ENCODE assay signal across 26 mouse cellular contexts in the genomic region with DNA sequence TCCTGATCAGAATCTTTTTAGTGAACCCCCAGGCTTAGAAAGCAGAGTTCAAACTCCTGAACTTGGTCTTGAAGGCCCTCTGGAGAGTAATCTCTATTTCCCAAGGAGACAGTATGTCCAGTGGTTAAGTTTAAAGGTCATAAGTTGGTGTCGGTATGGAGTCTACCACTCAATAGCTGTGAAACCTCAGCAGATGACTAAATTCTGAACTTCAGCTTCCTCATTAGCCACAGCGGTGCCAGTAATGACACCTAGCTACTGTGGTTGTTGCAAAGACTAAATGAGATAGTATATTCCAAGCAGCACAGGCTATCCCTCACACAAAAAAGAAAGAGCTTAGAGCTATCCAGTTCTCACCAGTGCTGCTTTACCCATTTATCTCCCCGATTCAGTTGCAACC. TPM values are rescaled to one million over a fixed set of nuclear protein-coding genes. Genes with fewer than 3 reads are reported as not detected.
"Had no signal": no experiment of that assay in that cellular context is flagged by ENCODE, and none has a peak within 500 bp of the region (broad histone marks: within the 10 kb centered on the region; RNA-seq: fewer than 3 reads in every experiment).

No protein-coding gene starts in this region.

- H3K27me3 ChIP-seq: hindbrain, embryonic 13.5 days; hindbrain, embryonic 15.5 days; kidney, embryonic 15.5 days; limb, embryonic 12.5 days had no signal

- H3K9me3 ChIP-seq: heart, embryonic 10.5 days; heart, embryonic 13.5 days; heart, embryonic 15.5 days; hindbrain, embryonic 13.5 days; hindbrain, embryonic 15.5 days; kidney, embryonic 15.5 days; limb, embryonic 10.5 days; limb, embryonic 12.5 days had no signal

- H3K4me1 ChIP-seq: hindbrain, embryonic 13.5 days; hindbrain, embryonic 15.5 days; limb, embryonic 10.5 days; limb, embryonic 12.5 days had no signal

- DNase-seq: gastrocnemius, postnatal 14 days; gastrocnemius, postnatal 36 days; heart, adult 18-20 months; heart, postnatal 14 days; heart, postnatal 36 days; kidney, adult 11 months; kidney, adult 2 months; kidney, adult 9 months; kidney, postnatal 14 days; kidney, postnatal 36 days; liver had no signal

- H3K36me3 ChIP-seq: heart, embryonic 10.5 days; heart, embryonic 13.5 days; heart, embryonic 15.5 days; hindbrain, embryonic 13.5 days; hindbrain, embryonic 15.5 days; kidney, embryonic 15.5 days; limb, embryonic 10.5 days; limb, embryonic 12.5 days had no signal

- H3K4me3 ChIP-seq: heart, embryonic 10.5 days; heart, embryonic 13.5 days; heart, embryonic 15.5 days; hindbrain, embryonic 13.5 days; hindbrain, embryonic 15.5 days; kidney, embryonic 15.5 days; layer of hippocampus, adult 2 months; left cerebral cortex, adult 2 months; limb, embryonic 10.5 days; limb, embryonic 12.5 days had no signal

- H3K9ac ChIP-seq: heart, embryonic 13.5 days; heart, embryonic 15.5 days; hindbrain, embryonic 13.5 days; hindbrain, embryonic 15.5 days; kidney, embryonic 15.5 days; limb, embryonic 12.5 days had no signal

- H3K27ac ChIP-seq: heart, embryonic 10.5 days; heart, embryonic 13.5 days; heart, embryonic 15.5 days; hindbrain, embryonic 13.5 days; hindbrain, embryonic 15.5 days; hindbrain, postnatal 0 days; kidney, embryonic 15.5 days; kidney, postnatal 0 days; layer of hippocampus, adult 2 months; left cerebral cortex, adult 2 months; limb, embryonic 10.5 days; limb, embryonic 12.5 days had no signal

- H3K4me2 ChIP-seq: heart, embryonic 15.5 days; hindbrain, embryonic 13.5 days; hindbrain, embryonic 15.5 days; kidney, embryonic 15.5 days; limb, embryonic 12.5 days; liver, embryonic 11.5 days had no signal

- ATAC-seq: hindbrain, postnatal 0 days; intestine, embryonic 16.5 days had no signal

RNA-seq across cellular contexts. Expression of a gene that starts 36.2 kb away (rescaled TPM):
- total RNA-seq: hematopoietic stem cell, adult 5-6 weeks had no signal
